Mouse (Mus musculus) CD4-positive, CD25-positive, alpha-beta regulatory T cell, adult 2 months (primary cell): ENCODE results near the gene Rhot2.
A peak's percentile ranks its signal among the peaks of the same experiment; 100 is the strongest.
"Not testable (repeated sequence)": the region's sequence is repeated elsewhere in the genome, so short reads cannot be mapped to it uniquely, and the experiment has no call there.

Source experiments
- DNase-seq: peaks from one replicate; pipeline ENCODE4 v3.0.0-alpha.2; 2012; ENCODE audit warnings: low read depth, low spot score

Gene Rhot2

GRCm38 (mm10) chr17:25874721-25875170 lies 30.1 kb upstream of the Rhot2 start, which contains the start of gene Mettl26:
Gene Mettl26 (plus strand): TSS chr17:25875074.
- DNase-seq = peak; percentile 96

GRCm38 (mm10) chr17:25874148-25874720 lies 29.6 kb upstream of the Rhot2 start:
- no peak for DNase-seq

- DNase-seq = no peak
Measured at GRCm38 (mm10) chr17:25873405-25874147, 28.9 kb upstream of the Rhot2 start.

GRCm38 (mm10) chr17:25872676-25873075 lies 28.0 kb upstream of the Rhot2 start:
- DNase-seq = no peak

GRCm38 (mm10) chr17:25871566-25871965 lies 26.9 kb upstream of the Rhot2 start:
- not testable (repeated sequence) for DNase-seq

- no peak for DNase-seq
Measured at GRCm38 (mm10) chr17:25869954-25870353, 25.3 kb upstream of the Rhot2 start.

- no peak for DNase-seq
Measured at GRCm38 (mm10) chr17:25869498-25869897, 24.8 kb upstream of the Rhot2 start.

GRCm38 (mm10) chr17:25868601-25869191 lies 24.0 kb upstream of the Rhot2 start, which contains the start of gene Mcrip2:
Gene Mcrip2 (minus strand): TSS chr17:25868764.
- peak; percentile 74 for DNase-seq

GRCm38 (mm10) chr17:25867836-25868600 lies 23.4 kb upstream of the Rhot2 start:
- no peak for DNase-seq

- peak; percentile 46 for DNase-seq
Measured at GRCm38 (mm10) chr17:25867509-25867835, 22.8 kb upstream of the Rhot2 start.

GRCm38 (mm10) chr17:25866172-25866571 lies 21.5 kb upstream of the Rhot2 start:
- no peak for DNase-seq

GRCm38 (mm10) chr17:25865288-25865687 lies 20.6 kb upstream of the Rhot2 start:
- no peak for DNase-seq

- DNase-seq = no peak
Measured at GRCm38 (mm10) chr17:25864311-25864710, 19.7 kb upstream of the Rhot2 start.

- no peak for DNase-seq
Measured at GRCm38 (mm10) chr17:25863681-25864080, 19.0 kb upstream of the Rhot2 start.

- no peak for DNase-seq
Measured at GRCm38 (mm10) chr17:25861704-25862612, 17.3 kb upstream of the Rhot2 start.

GRCm38 (mm10) chr17:25860832-25861703 lies 16.4 kb upstream of the Rhot2 start, which contains the start of gene Wdr90:
Gene Wdr90 (minus strand): TSS chr17:25861501.
- DNase-seq = peak; percentile 97

GRCm38 (mm10) chr17:25860229-25860628 lies 15.6 kb upstream of the Rhot2 start:
- DNase-seq = no peak

GRCm38 (mm10) chr17:25843636-25844395 lies 835 bp downstream of the Rhot2 start:
- no peak for DNase-seq

- no peak for DNase-seq
Measured at GRCm38 (mm10) chr17:25843122-25843521, 1.5 kb downstream of the Rhot2 start.
